Mouse (Mus musculus): ENCODE measurements around the gene Ccdc24. TPM values are rescaled to one million over a fixed set of nuclear protein-coding genes. Genes with fewer than 3 reads are reported as not detected.

Ccdc24 gene
- total and polyA plus RNA-seq, 2 experiments, result 0.51 TPM; not detected in 1

DNA sequence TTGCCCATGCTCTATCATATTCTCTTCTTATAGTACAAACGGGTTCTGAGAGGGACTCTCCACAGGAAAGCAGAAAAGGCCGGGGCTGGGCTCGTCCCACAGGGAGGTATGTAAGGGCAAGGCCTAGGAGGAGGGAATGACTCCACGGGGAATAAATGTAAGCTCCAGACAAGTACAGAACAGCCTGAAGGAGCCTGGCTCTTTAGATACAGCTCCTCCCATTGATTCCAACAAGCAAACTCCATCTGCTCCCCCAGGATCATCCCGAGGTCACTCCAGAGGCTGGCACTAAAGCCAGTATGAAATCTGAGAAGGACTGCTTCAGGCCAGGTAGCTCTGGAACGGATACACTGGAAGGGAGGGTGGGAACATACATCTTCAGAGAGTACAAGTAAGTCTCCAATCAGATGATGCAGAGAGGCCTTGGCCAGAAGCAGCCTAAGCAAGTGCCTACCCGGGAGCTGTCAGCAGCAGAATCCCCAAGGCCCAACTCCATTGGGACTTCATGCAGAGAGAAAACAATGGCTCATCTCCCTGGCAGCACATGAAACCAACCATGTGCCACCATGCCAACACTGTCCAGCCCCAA is 40.4 kb upstream of the Ccdc24 start:
- WGBS, result 79% methylated on average over 7 of the region's 7 CpGs
- Histone ChIP-seq H3K36me3 (ENCODE audit: control insufficient read depth, insufficient read depth, low read length) (no peaks in the 10 kb centered on the region), H3K4me3 (ENCODE audit: insufficient read depth, low read depth, low read length) (no peak overlapping the region), H3K9ac (ENCODE audit: low read depth, low read length) (no peak overlapping the region), H3K27me3 (ENCODE audit: control insufficient read depth, insufficient read depth, low read length) (no peaks in the 10 kb centered on the region), H3K79me2 (ENCODE audit: control insufficient read depth, insufficient read depth, low read length) (peaks cover 11% of the 10 kb centered on the region), H3K4me1 (ENCODE audit: control insufficient read depth, insufficient read depth, low read length) (peaks cover 10% of the 10 kb centered on the region), H3K27ac (replicated peaks; ENCODE audit: insufficient read depth, low read depth, low read length) (no peak overlapping the region)
- TF ChIP-seq CTCF (IDR thresholded peaks at IDR 0.05; ENCODE audit: low read depth, low read length) (no peak), POLR2A (IDR thresholded peaks at IDR 0.05; ENCODE audit: extremely low read depth, insufficient read depth, low read length) (no peak)
- DNase-seq (ENCODE audit: extremely low read depth, low read depth, low spot score), result no peak

DNA sequence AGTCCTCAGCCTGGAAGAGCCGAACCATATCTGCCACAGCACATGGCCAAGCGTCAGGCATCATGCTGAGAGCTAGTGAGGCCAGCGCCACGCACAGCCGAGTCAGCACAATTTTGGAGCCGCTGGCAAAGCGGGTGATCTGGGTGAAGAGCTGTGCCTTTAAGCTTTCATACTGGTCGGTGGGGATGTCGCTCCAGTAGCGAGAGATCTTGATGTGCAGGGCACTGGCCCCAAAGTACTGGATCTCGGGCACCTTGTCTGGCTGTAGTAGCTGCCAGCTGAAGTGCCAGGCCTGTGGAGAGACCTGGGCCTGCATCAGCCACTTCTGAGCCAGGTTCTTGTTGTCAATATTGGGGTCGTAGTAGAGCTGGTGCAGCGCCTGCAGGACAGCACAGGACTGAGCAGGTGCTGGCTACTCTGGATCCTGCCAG is 39.8 kb upstream of the Ccdc24 start:
- peaks cover 10% of the 10 kb centered on the region for H3K4me1 ChIP-seq (ENCODE audit: control insufficient read depth, insufficient read depth, low read length)
- no peak for TF ChIP-seq POLR2A (IDR thresholded peaks at IDR 0.05; ENCODE audit: extremely low read depth, insufficient read depth, low read length)
- TF ChIP-seq CTCF (IDR thresholded peaks at IDR 0.05; ENCODE audit: low read depth, low read length), result no peak
- H3K9ac ChIP-seq (ENCODE audit: low read depth, low read length), result no peak overlapping the region
- H3K27me3 ChIP-seq (ENCODE audit: control insufficient read depth, insufficient read depth, low read length), result no peaks in the 10 kb centered on the region
- DNase-seq (ENCODE audit: extremely low read depth, low read depth, low spot score), result no peak
- no peaks in the 10 kb centered on the region for H3K36me3 ChIP-seq (ENCODE audit: control insufficient read depth, insufficient read depth, low read length)
- no peak overlapping the region for H3K4me3 ChIP-seq (ENCODE audit: insufficient read depth, low read depth, low read length)
- 96% methylated on average over 13 of the region's 13 CpGs for WGBS
- peaks cover 11% of the 10 kb centered on the region for H3K79me2 ChIP-seq (ENCODE audit: control insufficient read depth, insufficient read depth, low read length)
- H3K27ac ChIP-seq (replicated peaks; ENCODE audit: insufficient read depth, low read depth, low read length), result no peak overlapping the region

DNA sequence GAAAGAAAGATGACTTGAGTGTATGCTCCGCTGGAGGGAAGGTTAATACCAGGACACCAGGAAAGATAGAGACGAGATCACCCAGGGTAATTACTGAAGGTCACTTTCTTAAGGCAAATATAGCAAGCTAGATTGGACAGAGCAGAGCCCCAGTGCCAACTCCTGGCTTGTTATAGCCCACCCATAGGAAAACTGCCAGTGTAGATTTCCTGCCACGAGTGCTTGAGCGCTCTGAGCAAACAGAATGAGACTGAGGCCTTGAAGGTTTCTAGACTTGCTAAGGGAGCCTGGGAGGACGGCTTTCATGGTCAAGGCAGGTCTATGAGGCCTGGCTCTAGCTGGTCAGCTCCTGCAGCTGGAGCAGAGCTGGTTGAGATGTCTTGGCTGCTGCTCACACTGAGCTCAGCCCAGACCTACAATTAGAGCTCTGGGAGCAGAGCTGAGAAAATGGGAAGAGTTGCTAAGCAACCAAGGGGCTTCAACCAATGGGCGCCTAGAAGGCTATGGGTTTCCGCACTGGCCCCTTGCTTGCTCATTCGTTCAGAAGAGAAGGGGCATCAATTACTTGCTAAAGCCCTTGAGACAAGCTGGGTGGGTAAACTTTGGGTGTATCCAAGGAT is 36.6 kb upstream of the Ccdc24 start:
- no peaks in the 10 kb centered on the region for H3K36me3 ChIP-seq (ENCODE audit: control insufficient read depth, insufficient read depth, low read length)
- H3K4me3 ChIP-seq (ENCODE audit: insufficient read depth, low read depth, low read length), result no peak overlapping the region
- no peak overlapping the region for H3K27ac ChIP-seq (replicated peaks; ENCODE audit: insufficient read depth, low read depth, low read length)
- no peak overlapping the region for H3K9ac ChIP-seq (ENCODE audit: low read depth, low read length)
- no peak for TF ChIP-seq POLR2A (IDR thresholded peaks at IDR 0.05; ENCODE audit: extremely low read depth, insufficient read depth, low read length)
- TF ChIP-seq CTCF (IDR thresholded peaks at IDR 0.05; ENCODE audit: low read depth, low read length), result no peak
- H3K79me2 ChIP-seq (ENCODE audit: control insufficient read depth, insufficient read depth, low read length), result peaks cover 3% of the 10 kb centered on the region; the same call in 1 of the 2 replicates
- no peak for DNase-seq (ENCODE audit: extremely low read depth, low read depth, low spot score)
- no peaks in the 10 kb centered on the region for H3K27me3 ChIP-seq (ENCODE audit: control insufficient read depth, insufficient read depth, low read length)
- peaks cover 6% of the 10 kb centered on the region for H3K4me1 ChIP-seq (ENCODE audit: control insufficient read depth, insufficient read depth, low read length)
- WGBS, result 82% methylated on average over 8 of the region's 8 CpGs

DNA sequence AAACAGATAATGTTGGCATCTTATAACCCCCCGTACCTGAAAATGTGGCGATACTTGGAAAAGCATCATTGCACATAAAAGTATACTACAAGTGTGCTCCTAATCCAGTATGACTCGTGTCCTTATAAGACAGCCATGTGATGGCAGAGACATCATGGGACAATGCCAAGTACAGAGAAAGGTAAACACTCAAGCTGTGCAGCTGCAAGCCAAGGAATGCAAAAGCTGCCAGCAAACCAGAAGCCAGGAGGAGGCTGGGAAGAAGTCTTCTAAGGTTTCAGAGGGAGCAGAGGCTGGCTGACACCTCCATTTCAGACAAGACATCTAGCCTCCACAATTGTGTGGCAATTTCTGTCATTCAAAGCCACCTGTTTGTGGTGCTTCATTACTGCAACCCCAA is 33.8 kb upstream of the Ccdc24 start:
- Histone ChIP-seq H3K9ac (ENCODE audit: low read depth, low read length) (no peak overlapping the region), H3K27ac (replicated peaks; ENCODE audit: insufficient read depth, low read depth, low read length) (no peak overlapping the region), H3K79me2 (ENCODE audit: control insufficient read depth, insufficient read depth, low read length) (no peaks in the 10 kb centered on the region), H3K36me3 (ENCODE audit: control insufficient read depth, insufficient read depth, low read length) (peaks cover 8% of the 10 kb centered on the region), H3K4me3 (ENCODE audit: insufficient read depth, low read depth, low read length) (no peak overlapping the region), H3K4me1 (ENCODE audit: control insufficient read depth, insufficient read depth, low read length) (no peaks in the 10 kb centered on the region), H3K27me3 (ENCODE audit: control insufficient read depth, insufficient read depth, low read length) (no peaks in the 10 kb centered on the region)
- peak; percentile 46 for DNase-seq (ENCODE audit: extremely low read depth, low read depth, low spot score)
- 76% methylated on average over 3 of the region's 3 CpGs for WGBS
- no peak for TF ChIP-seq POLR2A (IDR thresholded peaks at IDR 0.05; ENCODE audit: extremely low read depth, insufficient read depth, low read length)
- TF ChIP-seq CTCF (IDR thresholded peaks at IDR 0.05; ENCODE audit: low read depth, low read length), result no peak

DNA sequence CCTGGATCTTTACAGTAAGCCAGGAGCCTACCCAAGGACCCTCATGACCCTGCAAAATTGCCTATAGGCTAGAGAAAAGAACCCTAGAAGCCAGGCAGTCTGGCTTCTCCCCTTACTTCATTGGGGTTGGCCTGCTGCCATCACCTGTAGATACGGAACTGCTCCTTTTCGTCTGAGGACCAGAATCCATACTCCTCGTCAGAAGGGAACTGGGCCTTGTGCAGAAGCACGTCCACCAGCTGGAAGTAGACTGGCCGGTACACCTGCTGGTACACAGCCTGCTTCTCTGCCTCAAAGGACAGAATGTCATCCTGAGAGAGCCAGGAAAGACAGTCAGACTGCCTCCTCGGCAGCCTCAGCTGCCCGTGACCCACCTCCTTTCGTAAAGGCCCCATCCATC is 32.4 kb upstream of the Ccdc24 start:
- 94% methylated on average over 8 of the region's 8 CpGs for WGBS
- no peak overlapping the region for H3K27ac ChIP-seq (replicated peaks; ENCODE audit: insufficient read depth, low read depth, low read length)
- no peaks in the 10 kb centered on the region for H3K79me2 ChIP-seq (ENCODE audit: control insufficient read depth, insufficient read depth, low read length)
- TF ChIP-seq POLR2A (IDR thresholded peaks at IDR 0.05; ENCODE audit: extremely low read depth, insufficient read depth, low read length), result no peak
- no peak for TF ChIP-seq CTCF (IDR thresholded peaks at IDR 0.05; ENCODE audit: low read depth, low read length)
- no peak for DNase-seq (ENCODE audit: extremely low read depth, low read depth, low spot score)
- no peak overlapping the region for H3K4me3 ChIP-seq (ENCODE audit: insufficient read depth, low read depth, low read length)
- no peak overlapping the region for H3K9ac ChIP-seq (ENCODE audit: low read depth, low read length)
- peaks cover 16% of the 10 kb centered on the region for H3K36me3 ChIP-seq (ENCODE audit: control insufficient read depth, insufficient read depth, low read length)
- no peaks in the 10 kb centered on the region for H3K4me1 ChIP-seq (ENCODE audit: control insufficient read depth, insufficient read depth, low read length)
- H3K27me3 ChIP-seq (ENCODE audit: control insufficient read depth, insufficient read depth, low read length), result no peaks in the 10 kb centered on the region

DNA sequence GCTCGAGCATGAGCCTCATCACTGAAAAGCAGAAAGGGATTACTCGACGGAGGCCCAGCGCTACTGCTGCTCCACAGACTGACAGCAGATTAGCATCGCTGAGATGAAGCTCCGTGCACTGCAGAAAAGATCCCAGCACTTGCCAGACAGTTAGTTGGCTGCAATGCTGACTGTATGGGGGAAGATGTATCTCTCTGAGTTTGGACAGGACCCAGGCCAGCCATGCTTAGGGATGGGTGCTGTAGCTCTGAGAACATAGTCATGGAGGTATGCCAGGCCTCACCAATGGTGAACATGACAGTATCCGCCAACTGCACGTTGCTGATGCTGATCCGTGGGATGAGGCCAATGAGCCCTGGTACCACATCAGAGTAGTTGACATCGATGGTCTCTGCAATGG is 31.7 kb upstream of the Ccdc24 start:
- H3K79me2 ChIP-seq (ENCODE audit: control insufficient read depth, insufficient read depth, low read length), result no peaks in the 10 kb centered on the region
- no peaks in the 10 kb centered on the region for H3K27me3 ChIP-seq (ENCODE audit: control insufficient read depth, insufficient read depth, low read length)
- WGBS, result 95% methylated on average over 10 of the region's 10 CpGs
- no peak overlapping the region for H3K4me3 ChIP-seq (ENCODE audit: insufficient read depth, low read depth, low read length)
- H3K9ac ChIP-seq (ENCODE audit: low read depth, low read length), result no peak overlapping the region
- peaks cover 19% of the 10 kb centered on the region for H3K36me3 ChIP-seq (ENCODE audit: control insufficient read depth, insufficient read depth, low read length)
- H3K27ac ChIP-seq (replicated peaks; ENCODE audit: insufficient read depth, low read depth, low read length), result no peak overlapping the region
- no peaks in the 10 kb centered on the region for H3K4me1 ChIP-seq (ENCODE audit: control insufficient read depth, insufficient read depth, low read length)
- no peak for DNase-seq (ENCODE audit: extremely low read depth, low read depth, low spot score)
- TF ChIP-seq POLR2A (IDR thresholded peaks at IDR 0.05; ENCODE audit: extremely low read depth, insufficient read depth, low read length) (no peak), CTCF (IDR thresholded peaks at IDR 0.05; ENCODE audit: low read depth, low read length) (no peak)
